Mouse (Mus musculus) heart, adult 2 months (tissue): Measurements from ENCODE around the gene Spred3. TPM values are rescaled to one million over a fixed set of nuclear protein-coding genes. Genes with fewer than 3 reads are reported as not detected.
A peak's percentile ranks its signal among the peaks of the same experiment; 100 is the strongest.

Experiments used
- DNase-seq, 2 experiments: peaks; one replicate each; pipeline ENCODE4 v3.0.0; 2021
- H3K27ac ChIP-seq: fragments of 200-600 bp; 2 replicates; pipeline ENCODE4 v1.8.1; 2022
- H3K27me3 ChIP-seq: fragments of 200-500 bp; 2 replicates; pipeline ENCODE4 v1.6.1; 2012; ENCODE audit warnings: mild to moderate bottlenecking, low read length, inconsistent platforms, mixed read lengths; ENCODE audit not compliant: control insufficient read depth, insufficient read depth
- H3K36me3 ChIP-seq: fragments of 200-500 bp; 2 replicates; pipeline ENCODE4 v1.6.1; 2012; ENCODE audit warnings: low read length, inconsistent platforms; ENCODE audit not compliant: control insufficient read depth, insufficient read depth
- H3K4me1 ChIP-seq: fragments of 200-500 bp; 2 replicates; pipeline ENCODE4 v1.6.1; 2011; ENCODE audit warnings: low read length; ENCODE audit not compliant: control insufficient read depth, insufficient read depth
- H3K4me3 ChIP-seq: fragments of 200-600 bp; 2 replicates; pipeline ENCODE4 v1.8.1; 2022
- H3K79me2 ChIP-seq: fragments of 200-500 bp; replicated peaks from 2 replicates; pipeline ENCODE4 v1.6.1; 2012; ENCODE audit warnings: mild to moderate bottlenecking, inconsistent platforms, low read length, moderate library complexity, mixed read lengths; ENCODE audit not compliant: control insufficient read depth, insufficient read depth
- H3K9ac ChIP-seq: fragments of 200-500 bp; 2 replicates; pipeline ENCODE4 v1.6.1; 2012; ENCODE audit warnings: low read depth, mild to moderate bottlenecking, control low read depth, inconsistent platforms, low read length, mixed read lengths
- CTCF ChIP-seq: fragments of 200-600 bp; IDR thresholded peaks from 2 replicates; pipeline ENCODE4 v1.8.1; 2022; ENCODE audit warnings: antibody characterized with exemption, mild to moderate bottlenecking, moderate library complexity
- EP300 ChIP-seq: fragments of 200-500 bp; IDR thresholded peaks from 2 replicates; pipeline ENCODE4 v1.6.1; 2011; ENCODE audit warnings: low read depth, low read length, control low read depth; ENCODE audit not compliant: insufficient read depth
- POLR2A ChIP-seq: fragments of 200-500 bp; IDR thresholded peaks from 2 replicates; pipeline ENCODE4 v1.6.1; 2011; ENCODE audit warnings: mild to moderate bottlenecking, low read depth, low read length, control low read depth; ENCODE audit not compliant: insufficient read depth
- WGBS: fragments of 180-500 bp; shearing (Covaris S2); methylation state at CpG from one replicate; pipeline ENCODE4 v1.1.7; 2018; 5-methylcytosine and 5-hydroxymethylcytosine counted together
- intact Hi-C: fragments of 180-260 bp; cut with DNase I; formaldehyde crosslinking; loops from one replicate; pipeline ENCODE4 v1.15.1; 2025
- polyA plus RNA-seq: library from polyadenylated mRNA; depleted of rRNA; stranded (reverse); fragments of >200 nt; gene quantifications from 2 replicates; pipeline ENCODE4 v1.2.3, GENCODE M21; 2012
- total RNA-seq, 2 experiments: library from RNA; stranded (reverse); gene quantifications; 2 replicates each; pipeline ENCODE4 v1.2.3; 2021

The Spred3 gene
- total and polyA plus RNA-seq, 3 experiments: 0.52 to 1.2 (median 1.0) TPM

GRCm38 (mm10) chr7:29155196-29155837 is 14.9 kb downstream of the Spred3 start:
- H3K27me3 ChIP-seq: peaks cover 1% of the 10 kb centered on the region; the same call in 1 of the 2 replicates
- TF ChIP-seq POLR2A: peak; percentile 65
- no peak for TF ChIP-seq EP300
- TF ChIP-seq CTCF: peak; percentile 47
- H3K36me3 ChIP-seq: no peaks in the 10 kb centered on the region
- peak overlapping the region; percentile 94 for H3K27ac ChIP-seq
- DNase-seq: peak; percentile 91 to 92
- H3K4me3 ChIP-seq: peak overlapping the region; percentile 97
- intact Hi-C loops: no loop called here
- WGBS: 9% methylated on average over 37 of the region's 37 CpGs
- H3K4me1 ChIP-seq: peaks cover 2% of the 10 kb centered on the region; the same call in 1 of the 2 replicates
- no peaks in the 10 kb centered on the region for H3K79me2 ChIP-seq
- peak overlapping the region; percentile 81 for H3K9ac ChIP-seq

GRCm38 (mm10) chr7:29154018-29154720 is 16.0 kb downstream of the Spred3 start:
- Histone ChIP-seq H3K4me3 (no peak overlapping the region), H3K4me1 (peaks cover 2% of the 10 kb centered on the region; the same call in 1 of the 2 replicates), H3K79me2 (no peaks in the 10 kb centered on the region), H3K9ac (no peak overlapping the region), H3K27ac (no peak overlapping the region), H3K27me3 (peaks cover under 1% of the 10 kb centered on the region; the same call in 1 of the 2 replicates), H3K36me3 (no peaks in the 10 kb centered on the region)
- 95% methylated on average over 14 of the region's 14 CpGs for WGBS
- no peak for DNase-seq
- intact Hi-C loops: no loop called here
- peak; percentile 37 for TF ChIP-seq CTCF
- no peak for TF ChIP-seq POLR2A

- peaks cover 2% of the 10 kb centered on the region; the same call in 1 of the 2 replicates for H3K4me1 ChIP-seq
- H3K27me3 ChIP-seq: no peaks in the 10 kb centered on the region
- H3K4me3 ChIP-seq: no peak overlapping the region
- no peak for DNase-seq
- intact Hi-C loops: no loop called here
- TF ChIP-seq POLR2A (no peak), EP300 (no peak), CTCF (no peak)
- WGBS: 61% methylated on average over 10 of the region's 10 CpGs
- no peak overlapping the region for H3K27ac ChIP-seq
- H3K36me3 ChIP-seq: no peaks in the 10 kb centered on the region
- H3K9ac ChIP-seq: no peak overlapping the region
- H3K79me2 ChIP-seq: no peaks in the 10 kb centered on the region
Measured at GRCm38 (mm10) chr7:29151486-29151885, 18.7 kb downstream of the Spred3 start.

- Histone ChIP-seq H3K4me1 (no peaks in the 10 kb centered on the region), H3K9ac (no peak overlapping the region), H3K27me3 (no peaks in the 10 kb centered on the region), H3K79me2 (no peaks in the 10 kb centered on the region), H3K27ac (no peak overlapping the region), H3K36me3 (no peaks in the 10 kb centered on the region), H3K4me3 (no peak overlapping the region)
- intact Hi-C loops: no loop called here
- DNase-seq: no peak
- 88% methylated on average over 15 of the region's 15 CpGs for WGBS
- no peak for TF ChIP-seq CTCF
- TF ChIP-seq EP300: no peak
- TF ChIP-seq POLR2A: no peak
Measured at GRCm38 (mm10) chr7:29148771-29149170, 21.4 kb downstream of the Spred3 start.

GRCm38 (mm10) chr7:29146625-29147367 is 23.4 kb downstream of the Spred3 start:
- DNase-seq: no peak
- Histone ChIP-seq H3K4me1 (no peaks in the 10 kb centered on the region), H3K9ac (no peak overlapping the region), H3K4me3 (no peak overlapping the region), H3K27me3 (no peaks in the 10 kb centered on the region), H3K79me2 (no peaks in the 10 kb centered on the region), H3K36me3 (no peaks in the 10 kb centered on the region), H3K27ac (no peak overlapping the region)
- TF ChIP-seq EP300 (no peak), POLR2A (no peak), CTCF (no peak)
- 88% methylated on average over 7 of the region's 7 CpGs for WGBS
- intact Hi-C loops: no loop called here
